Mouse (Mus musculus) hindbrain, postnatal 0 days (tissue): Measurements from ENCODE around the gene Utp15. TPM values are rescaled to one million over a fixed set of nuclear protein-coding genes. Genes with fewer than 3 reads are reported as not detected.

Source experiments
- ATAC-seq: fragments of 200-750 bp; cut with Nextera tagmentation; 2 replicates; pipeline ENCODE4 v1.8.0; 2017; ENCODE audit warnings: mild to moderate bottlenecking, moderate TSS enrichment, moderate library complexity
- DNase-seq: peaks from one replicate; pipeline ENCODE4 v3.0.0-alpha.2; 2015; ENCODE audit warnings: low spot score
- H3K27ac ChIP-seq: fragments of 300-500 bp; sonication (generic); 2 replicates; pipeline ENCODE4 v1.5.1; 2014; ENCODE audit warnings: mild to moderate bottlenecking
- H3K27me3 ChIP-seq: fragments of 300-500 bp; sonication (generic); 2 replicates; pipeline ENCODE4 v1.6.1; 2014; ENCODE audit warnings: low read length, mixed read lengths; ENCODE audit not compliant: insufficient read depth
- H3K36me3 ChIP-seq: fragments of 300-500 bp; sonication (generic); 2 replicates; pipeline ENCODE4 v1.6.1; 2014; ENCODE audit warnings: low read length, mixed read lengths; ENCODE audit not compliant: insufficient read depth
- H3K4me1 ChIP-seq: fragments of 300-500 bp; sonication (generic); 2 replicates; pipeline ENCODE4 v1.6.1; 2014; ENCODE audit warnings: antibody characterized with exemption, low read length, mixed read lengths; ENCODE audit not compliant: insufficient read depth
- H3K4me2 ChIP-seq: fragments of 300-500 bp; sonication (generic); 2 replicates; pipeline ENCODE4 v1.6.1; 2014; ENCODE audit warnings: low read depth, mild to moderate bottlenecking, low read length, moderate library complexity, mixed read lengths
- H3K4me3 ChIP-seq: fragments of 300-500 bp; sonication (generic); 2 replicates; pipeline ENCODE4 v1.5.1; 2014; ENCODE audit warnings: low read length
- H3K9ac ChIP-seq: fragments of 300-500 bp; sonication (generic); replicated peaks from 2 replicates; pipeline ENCODE4 v1.6.1; 2014; ENCODE audit warnings: mild to moderate bottlenecking, low read length, moderate library complexity, mixed read lengths
- H3K9me3 ChIP-seq: fragments of 300-500 bp; sonication (generic); 2 replicates; pipeline ENCODE4 v1.6.1; 2016; ENCODE audit warnings: low read length, mixed read lengths
- CTCF ChIP-seq: IDR thresholded peaks from 2 replicates; pipeline ENCODE4 v1.5.1; 2016; ENCODE audit warnings: antibody characterized with exemption, control low read depth, low read depth
- WGBS: fragments of 180-500 bp; shearing (Covaris S2); extraction: QIAGEN DNeasy Blood & Tissue Kit; methylation state at CpG from one replicate; pipeline ENCODE4 v1.1.7; 2014; 5-methylcytosine and 5-hydroxymethylcytosine counted together
- polyA plus RNA-seq: library from polyadenylated mRNA; unstranded; fragments of >200 nt; fragmentation: Nextera tagmentation; extraction: Ambion mirVana; gene quantifications from 2 replicates; pipeline ENCODE4 v1.2.1, GENCODE M21; 2015
- total RNA-seq: library from RNA; depleted of rRNA; stranded (reverse); fragments of >200 nt; gene quantifications from 2 replicates; pipeline ENCODE4 v1.2.3, GENCODE M21; 2014; rRNA removed

The Utp15 gene
- 18.0 and 22.6 TPM in 2 replicates for total RNA-seq
- 22.6 and 23.1 TPM in 2 replicates for polyA plus RNA-seq

DNA sequence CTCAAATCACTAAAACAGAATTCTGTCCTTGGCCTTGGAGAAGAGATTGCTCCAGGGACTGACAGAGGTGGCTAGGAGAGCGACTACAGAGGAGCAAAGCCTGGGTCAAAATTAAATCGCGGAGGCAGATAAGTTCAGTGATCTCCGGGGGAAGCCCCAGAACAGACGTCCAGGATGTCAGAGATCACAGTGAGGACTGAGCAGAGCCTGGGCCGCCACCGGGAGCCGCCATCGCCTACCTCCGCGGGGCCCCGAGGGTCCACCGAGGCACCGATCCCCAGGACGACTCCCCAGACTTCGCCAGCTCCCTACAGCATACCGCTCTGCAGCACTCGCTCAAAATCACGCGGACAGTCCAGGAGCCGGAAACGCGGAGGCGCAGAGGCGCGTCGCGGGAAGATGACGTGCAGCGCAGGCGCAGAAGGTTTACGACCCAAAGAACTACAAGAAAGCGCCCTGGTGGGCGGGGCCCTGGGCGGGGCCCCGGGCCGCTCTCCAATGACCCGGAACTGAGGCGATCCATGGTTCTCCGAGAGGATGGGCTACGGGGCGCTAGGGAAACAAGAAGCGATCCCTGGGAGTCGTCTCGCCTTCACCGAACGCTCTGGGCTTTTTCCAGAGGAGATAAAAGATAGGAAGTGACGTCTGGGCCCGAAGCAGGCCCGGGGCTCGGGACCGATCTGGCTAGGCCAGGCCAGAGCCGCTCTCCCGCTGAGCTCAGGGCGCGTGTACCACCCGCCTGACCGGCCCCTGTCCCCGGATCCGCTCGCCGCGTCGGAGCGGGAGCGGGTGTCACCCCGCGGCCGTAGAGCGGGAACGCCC, at the start of gene Utp15, which contains the start of gene Ankra2:
TSS of gene Utp15 (minus strand) at position 406 of the 822 bp plus-strand sequence.
TSS of gene Ankra2 (plus strand) at position 439 of the 822 bp plus-strand sequence.
- H3K27me3 ChIP-seq = no peaks in the 10 kb centered on the region
- peaks cover 16% of the 10 kb centered on the region; the same call in 1 of the 2 replicates for H3K4me1 ChIP-seq
- H3K4me2 ChIP-seq = peak within 1 kb of the TSS; percentile 94
- TF ChIP-seq CTCF = 0 out of 2 replicates have a peak, but pooled peaks have one; percentile 1
- H3K4me3 ChIP-seq = peak within 1 kb of the TSS; percentile 98
- DNase-seq = peak; percentile 100
- peak within 1 kb of the TSS; percentile 94 for H3K9ac ChIP-seq
- peaks cover 4% of the 10 kb centered on the region; the same call in 1 of the 2 replicates for H3K36me3 ChIP-seq
- H3K27ac ChIP-seq = peak within 1 kb of the TSS; percentile 94
- ATAC-seq = peak; percentile 99
- under 1% methylated on average over 67 of the region's 71 CpGs for WGBS
- H3K9me3 ChIP-seq = no peaks in the 10 kb centered on the region

DNA sequence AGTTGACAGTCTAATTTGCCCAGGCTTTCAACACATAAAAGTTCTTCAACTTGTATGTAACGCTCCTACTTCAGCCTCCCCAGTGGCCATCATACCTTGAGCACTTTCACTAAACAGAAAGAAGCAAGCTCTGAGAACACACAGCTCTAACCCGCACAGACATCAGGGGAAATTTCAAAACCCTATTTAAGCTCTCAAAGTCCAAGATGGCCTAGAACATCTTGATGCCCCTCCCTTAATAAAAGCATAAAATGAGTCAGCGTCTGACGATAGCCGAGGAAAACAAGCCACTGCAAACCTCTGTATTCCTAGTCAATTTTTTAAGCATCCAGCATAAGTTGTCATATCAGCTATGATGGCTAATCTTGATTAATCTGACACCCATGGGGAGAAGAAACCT, 48.8 kb upstream of the Utp15 start:
- no peak overlapping the region for H3K4me3 ChIP-seq
- WGBS = 90% methylated on average over 5 of the region's 5 CpGs
- no peaks in the 10 kb centered on the region for H3K9me3 ChIP-seq
- no peak for TF ChIP-seq CTCF
- peaks cover 11% of the 10 kb centered on the region; the same call in 1 of the 2 replicates for H3K4me1 ChIP-seq
- ATAC-seq (no peak), DNase-seq (no peak)
- H3K4me2 ChIP-seq = no peak overlapping the region
- peaks cover 45% of the 10 kb centered on the region for H3K36me3 ChIP-seq
- H3K27me3 ChIP-seq = no peaks in the 10 kb centered on the region
- no peak overlapping the region for H3K27ac ChIP-seq
- H3K9ac ChIP-seq = no peak overlapping the region

DNA sequence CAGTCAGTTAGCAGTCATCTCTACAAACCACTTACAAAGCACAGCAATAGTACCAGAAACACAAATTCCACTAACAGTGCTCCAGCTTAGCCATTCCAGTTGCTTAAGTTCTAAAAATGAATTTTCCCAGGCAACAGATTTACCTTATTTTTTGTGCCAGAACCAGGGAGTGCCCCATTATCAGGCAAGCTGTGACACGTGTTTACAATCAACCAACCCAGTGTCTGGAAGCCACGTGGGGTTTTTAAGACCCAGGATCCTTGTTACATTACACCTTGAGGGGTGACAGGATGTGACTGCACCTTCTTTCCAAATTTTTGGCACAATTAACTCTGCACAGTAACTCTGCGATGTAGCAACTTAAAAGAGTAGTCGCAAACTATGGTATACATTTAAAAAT, 45.9 kb upstream of the Utp15 start:
- DNase-seq = no peak
- H3K36me3 ChIP-seq = peaks cover 45% of the 10 kb centered on the region
- no peak for TF ChIP-seq CTCF
- H3K27ac ChIP-seq = no peak overlapping the region
- no peaks in the 10 kb centered on the region for H3K4me1 ChIP-seq
- no peaks in the 10 kb centered on the region for H3K9me3 ChIP-seq
- H3K27me3 ChIP-seq = no peaks in the 10 kb centered on the region
- no peak overlapping the region for H3K9ac ChIP-seq
- H3K4me2 ChIP-seq = no peak overlapping the region
- no peak overlapping the region for H3K4me3 ChIP-seq
- 82% methylated on average over 4 of the region's 4 CpGs for WGBS
- no peak for ATAC-seq

DNA sequence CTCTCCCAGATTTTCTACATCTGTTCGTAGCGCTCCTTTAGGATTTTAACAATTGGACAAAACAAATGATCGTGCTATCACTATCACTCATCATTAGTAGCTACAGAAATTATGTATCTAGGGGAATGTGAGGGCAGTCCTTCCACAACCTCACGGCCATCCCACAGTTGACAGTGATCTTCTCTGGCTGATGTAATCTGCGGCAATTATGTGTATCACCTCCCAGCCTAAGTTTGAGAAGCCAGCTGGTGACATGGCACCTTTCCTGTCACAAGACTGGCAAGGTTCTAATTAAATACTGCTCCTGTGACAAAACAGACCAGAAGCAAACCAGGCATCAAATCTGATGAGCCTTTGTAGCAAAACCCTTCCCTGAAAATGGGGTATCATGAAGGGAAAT, 45.2 kb upstream of the Utp15 start:
- no peaks in the 10 kb centered on the region for H3K27me3 ChIP-seq
- H3K36me3 ChIP-seq = peaks cover 37% of the 10 kb centered on the region
- ATAC-seq (no peak), DNase-seq (no peak)
- H3K4me1 ChIP-seq = no peaks in the 10 kb centered on the region
- no peak for TF ChIP-seq CTCF
- H3K4me3 ChIP-seq = no peak overlapping the region
- no peak overlapping the region for H3K4me2 ChIP-seq
- no peaks in the 10 kb centered on the region for H3K9me3 ChIP-seq
- 83% methylated on average over 5 of the region's 5 CpGs for WGBS
- no peak overlapping the region for H3K9ac ChIP-seq
- no peak overlapping the region for H3K27ac ChIP-seq

DNA sequence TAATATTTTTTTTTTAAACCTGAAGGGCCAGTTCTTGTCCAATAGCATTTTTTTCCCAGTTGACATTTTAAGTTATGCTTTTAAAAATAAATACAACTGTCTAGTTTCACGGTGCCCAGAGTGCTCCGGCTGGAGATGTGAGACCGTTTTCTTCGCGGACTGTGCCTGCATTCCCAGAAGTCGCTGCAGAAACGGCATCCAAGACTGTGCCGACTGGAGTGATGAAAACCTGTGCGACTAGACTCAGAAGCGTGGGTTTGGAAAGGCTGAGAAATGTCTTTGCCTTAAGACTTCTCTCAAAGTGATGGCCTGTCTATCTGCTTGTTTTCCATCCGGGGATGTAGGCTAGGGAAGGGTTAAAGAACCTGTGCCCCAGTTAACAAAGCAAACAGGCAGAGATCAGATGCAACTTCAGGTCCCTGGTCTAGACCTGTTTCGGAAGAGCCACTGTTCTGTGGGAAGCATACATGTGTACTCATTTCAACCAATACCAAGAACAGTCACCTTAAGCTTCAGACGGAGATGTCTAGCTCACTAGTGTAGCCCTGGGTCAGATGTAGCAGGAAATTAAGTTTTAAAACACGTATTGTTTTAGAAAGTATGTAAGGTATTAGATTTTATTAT, 44.1 kb upstream of the Utp15 start:
- H3K4me3 ChIP-seq = no peak overlapping the region
- no peaks in the 10 kb centered on the region for H3K27me3 ChIP-seq
- no peaks in the 10 kb centered on the region for H3K9me3 ChIP-seq
- no peaks in the 10 kb centered on the region for H3K4me1 ChIP-seq
- TF ChIP-seq CTCF = no peak
- 39% methylated on average over 14 of the region's 14 CpGs for WGBS
- peaks cover 30% of the 10 kb centered on the region for H3K36me3 ChIP-seq
- ATAC-seq (no peak), DNase-seq (no peak)
- no peak overlapping the region for H3K4me2 ChIP-seq
- no peak overlapping the region for H3K9ac ChIP-seq
- H3K27ac ChIP-seq = no peak overlapping the region

DNA sequence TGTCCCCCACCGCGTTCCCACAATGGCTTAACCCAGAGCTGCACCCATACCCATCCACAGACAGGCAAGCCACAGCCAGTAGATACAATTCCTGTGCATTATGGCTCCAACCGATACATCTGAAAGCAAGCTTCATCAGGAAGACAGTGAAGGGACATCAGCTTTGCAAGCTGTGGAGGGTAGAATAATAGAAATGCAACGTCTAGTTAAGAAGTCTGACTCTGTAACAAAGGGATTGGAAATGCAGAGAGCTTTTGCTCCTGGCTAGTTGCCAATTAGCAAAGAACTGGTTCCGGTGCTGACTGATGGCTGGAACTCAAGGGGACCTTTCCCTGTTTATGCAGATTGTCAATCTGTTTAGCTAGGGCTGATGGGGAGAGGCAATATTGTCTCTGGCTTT, 43.6 kb upstream of the Utp15 start:
- no peak overlapping the region for H3K4me2 ChIP-seq
- H3K27me3 ChIP-seq = no peaks in the 10 kb centered on the region
- peak overlapping the region; percentile 28; the same call in 1 of the 2 replicates for H3K9ac ChIP-seq
- ATAC-seq (no peak), DNase-seq (no peak)
- WGBS = 21% methylated on average over 5 of the region's 5 CpGs
- H3K9me3 ChIP-seq = no peaks in the 10 kb centered on the region
- TF ChIP-seq CTCF = no peak
- no peak overlapping the region for H3K4me3 ChIP-seq
- H3K36me3 ChIP-seq = peaks cover 27% of the 10 kb centered on the region
- H3K4me1 ChIP-seq = no peaks in the 10 kb centered on the region
- 0 out of 2 replicates have a peak overlapping the region, but pooled peaks have one; percentile 41 for H3K27ac ChIP-seq
